Mouse (Mus musculus): ENCODE measurements around the gene Srbd1. TPM values are rescaled to one million over a fixed set of nuclear protein-coding genes. Genes with fewer than 3 reads are reported as not detected.

The Srbd1 gene
- total RNA-seq, 2 experiments from 2014 or later = 19.3 to 23.2 TPM

DNA sequence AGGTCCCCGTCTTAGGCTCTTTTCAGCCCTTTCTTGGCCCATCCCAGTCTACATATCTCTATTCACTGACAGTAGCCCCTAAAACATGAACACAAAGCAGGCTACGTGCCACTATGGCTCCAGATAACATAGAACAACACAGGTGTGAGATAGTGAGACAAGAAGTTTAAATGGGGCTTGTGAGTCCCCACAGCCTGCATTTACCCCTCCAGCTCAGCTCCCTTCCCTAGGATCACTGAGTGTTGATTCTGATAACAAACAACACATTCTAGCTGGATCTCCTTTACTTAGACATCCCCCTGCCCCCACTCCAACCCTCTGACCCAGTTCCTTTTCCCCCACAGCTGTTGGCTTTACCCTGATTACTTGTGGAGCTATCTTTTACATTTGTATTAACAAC, 158.8 kb downstream of the Srbd1 start:
- DNase-seq (ENCODE audit: low spot score in 2 of 2) = no peak

DNA sequence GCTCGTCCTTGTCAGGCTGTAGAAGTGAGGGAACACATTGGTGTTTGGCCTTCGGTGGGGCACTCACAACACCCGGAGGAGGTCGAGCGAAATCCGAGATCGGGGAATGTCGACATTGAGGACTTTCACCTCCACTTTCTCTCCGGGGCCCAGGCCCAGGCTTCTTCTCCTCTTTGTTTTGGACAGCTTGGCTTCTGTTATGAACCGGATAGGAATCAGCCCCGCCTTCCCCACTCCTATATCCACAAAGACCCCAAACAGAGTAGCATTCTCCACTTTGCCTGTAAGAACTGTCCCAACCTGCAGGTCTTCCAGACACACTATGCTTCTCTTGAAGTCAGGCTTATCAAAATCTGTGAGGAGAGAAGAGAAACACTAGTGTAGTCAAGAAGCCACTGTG, 159.8 kb downstream of the Srbd1 start:
- DNase-seq (ENCODE audit: low spot score in 2 of 2) = no peak

DNA sequence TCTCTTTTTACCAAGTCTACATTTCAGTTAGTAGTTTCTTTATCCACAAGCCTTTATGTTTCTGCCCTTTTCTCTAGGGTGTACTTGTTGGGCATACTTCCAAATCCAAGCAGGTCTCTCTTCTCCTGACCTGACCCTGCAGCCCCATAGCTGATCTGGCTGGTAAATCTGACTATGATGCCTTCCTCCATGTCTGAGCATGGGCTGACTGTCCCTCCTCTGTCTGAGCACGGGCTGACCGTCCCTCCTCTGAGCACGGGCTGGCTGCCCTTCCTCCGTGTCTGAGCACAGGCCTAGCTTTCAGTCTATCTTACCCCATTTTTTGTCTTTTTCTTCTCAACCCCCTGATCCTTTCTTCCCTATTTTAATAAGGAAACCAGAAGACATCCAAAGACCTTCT, 162.7 kb downstream of the Srbd1 start:
- DNase-seq (ENCODE audit: low spot score in 2 of 2) = no peak

DNA sequence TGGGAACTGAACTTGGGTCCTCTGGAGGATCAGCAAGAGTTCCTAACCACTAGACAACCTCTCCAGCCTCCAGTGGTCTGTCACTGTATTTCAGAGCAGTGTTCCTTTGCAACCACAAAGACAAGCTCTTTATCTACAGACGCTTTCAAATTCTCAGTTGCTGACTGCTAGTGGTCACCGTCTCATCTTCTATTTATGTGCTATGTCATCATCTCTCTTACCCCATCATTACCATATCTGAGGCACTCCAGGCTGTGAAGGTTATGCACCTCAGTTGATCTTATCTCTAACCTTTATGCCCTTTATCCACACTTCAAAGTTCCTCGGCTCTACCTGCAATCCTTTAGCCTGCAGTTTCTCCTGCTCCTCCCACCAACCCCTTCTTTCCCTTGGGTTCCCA, 163.1 kb downstream of the Srbd1 start:
- no peak for DNase-seq (ENCODE audit: low spot score in 2 of 2)

- no peak for DNase-seq (ENCODE audit: low spot score in 2 of 2)
Measured at GRCm38 (mm10) chr17:85978876-85979275, 166.1 kb downstream of the Srbd1 start.

DNA sequence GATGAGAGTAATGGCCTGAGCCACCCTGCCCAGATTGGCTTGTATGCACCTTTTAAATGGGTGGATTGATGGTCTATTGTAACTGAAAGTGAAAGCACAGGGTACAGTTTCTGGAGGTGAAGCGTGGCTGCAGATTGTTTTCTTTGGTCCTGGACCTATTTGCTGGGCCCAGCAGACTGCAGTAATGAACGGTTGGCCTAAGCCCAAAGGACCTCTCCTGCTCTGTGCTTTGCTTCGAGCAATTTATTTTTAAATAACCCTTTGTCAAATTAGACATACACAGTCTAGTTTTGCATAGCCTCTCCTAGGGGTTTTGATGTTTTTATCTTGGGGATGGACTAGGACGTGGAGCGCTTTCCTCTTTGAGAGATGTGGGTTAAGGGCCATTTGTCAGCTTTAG, 169.9 kb downstream of the Srbd1 start:
- no peak for DNase-seq (ENCODE audit: low spot score in 2 of 2)

DNA sequence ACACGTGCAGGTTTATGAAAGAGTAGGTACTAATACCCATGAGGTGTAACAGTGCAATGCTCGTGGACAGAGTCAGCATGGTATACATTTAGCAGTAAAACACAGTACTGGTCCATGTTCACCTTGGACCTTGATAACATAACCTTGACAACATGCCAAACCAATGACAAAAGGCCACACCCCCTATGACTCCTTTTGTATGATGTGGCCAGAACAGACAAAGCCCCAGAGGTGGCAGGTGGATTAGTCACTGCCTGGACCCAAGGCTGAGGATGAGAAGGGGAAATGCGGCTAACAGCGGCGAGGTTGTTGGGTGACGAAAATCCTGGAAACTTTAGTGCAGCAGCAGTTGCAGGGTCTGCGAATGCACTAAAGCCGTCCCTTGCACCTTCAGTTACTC, 170.4 kb downstream of the Srbd1 start:
- no peak for DNase-seq (ENCODE audit: low spot score in 2 of 2)

DNA sequence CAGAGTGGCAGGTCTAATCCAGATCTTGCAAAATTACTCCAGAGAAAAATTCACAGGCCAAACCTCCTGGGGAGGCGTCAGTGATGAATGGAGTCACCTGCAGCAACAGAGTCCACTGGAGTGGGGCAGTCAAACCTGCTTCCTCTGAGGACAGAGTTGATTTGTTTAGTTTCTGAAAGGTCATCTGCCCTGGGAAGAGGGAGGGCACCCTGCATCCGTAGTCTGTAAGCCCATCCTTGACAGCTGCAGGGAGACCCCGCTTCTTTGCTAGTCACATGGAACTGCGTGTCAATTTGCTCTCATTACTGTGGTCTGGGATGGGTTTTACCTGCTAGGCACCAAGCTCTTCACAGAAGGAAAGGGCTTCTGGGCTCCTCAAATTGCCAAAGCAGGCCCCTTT, 173.9 kb downstream of the Srbd1 start:
- no peak for DNase-seq (ENCODE audit: low spot score in 2 of 2)

GRCm38 (mm10) chr17:85961653-85962052, 183.3 kb downstream of the Srbd1 start:
- DNase-seq (ENCODE audit: low spot score in 2 of 2) = no peak

GRCm38 (mm10) chr17:85951771-85952170, 193.2 kb downstream of the Srbd1 start:
- DNase-seq (ENCODE audit: low spot score in 2 of 2) = no peak

DNA sequence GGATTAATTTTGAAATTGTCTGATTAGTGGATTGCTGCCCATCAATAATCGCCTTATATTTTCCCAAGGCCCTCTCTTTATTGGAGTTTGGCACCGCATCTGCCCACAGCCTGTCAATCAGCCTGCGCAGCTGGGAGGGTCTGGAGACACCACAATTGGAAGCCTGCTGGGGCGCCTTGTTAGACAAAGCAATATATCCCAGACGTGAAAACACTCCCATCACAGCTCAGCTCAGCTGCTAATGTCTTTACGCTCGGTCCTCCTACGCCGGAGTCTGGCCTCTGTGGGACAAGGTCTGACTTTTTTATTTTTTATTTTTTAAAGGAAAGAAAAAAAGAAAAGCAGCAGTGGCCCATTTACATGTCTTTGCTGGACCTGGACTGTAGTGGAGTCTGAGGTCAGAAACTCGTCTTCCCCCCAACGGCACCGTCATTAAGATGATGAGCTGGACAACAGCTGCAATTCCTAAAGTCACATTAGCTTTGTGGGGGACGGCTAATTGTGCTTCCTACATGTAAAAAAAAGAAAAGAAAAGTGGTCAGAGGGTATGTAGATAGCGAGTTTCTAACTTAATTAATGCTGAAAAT, 195.0 kb downstream of the Srbd1 start:
- no peak for DNase-seq (ENCODE audit: low spot score in 2 of 2)

DNA sequence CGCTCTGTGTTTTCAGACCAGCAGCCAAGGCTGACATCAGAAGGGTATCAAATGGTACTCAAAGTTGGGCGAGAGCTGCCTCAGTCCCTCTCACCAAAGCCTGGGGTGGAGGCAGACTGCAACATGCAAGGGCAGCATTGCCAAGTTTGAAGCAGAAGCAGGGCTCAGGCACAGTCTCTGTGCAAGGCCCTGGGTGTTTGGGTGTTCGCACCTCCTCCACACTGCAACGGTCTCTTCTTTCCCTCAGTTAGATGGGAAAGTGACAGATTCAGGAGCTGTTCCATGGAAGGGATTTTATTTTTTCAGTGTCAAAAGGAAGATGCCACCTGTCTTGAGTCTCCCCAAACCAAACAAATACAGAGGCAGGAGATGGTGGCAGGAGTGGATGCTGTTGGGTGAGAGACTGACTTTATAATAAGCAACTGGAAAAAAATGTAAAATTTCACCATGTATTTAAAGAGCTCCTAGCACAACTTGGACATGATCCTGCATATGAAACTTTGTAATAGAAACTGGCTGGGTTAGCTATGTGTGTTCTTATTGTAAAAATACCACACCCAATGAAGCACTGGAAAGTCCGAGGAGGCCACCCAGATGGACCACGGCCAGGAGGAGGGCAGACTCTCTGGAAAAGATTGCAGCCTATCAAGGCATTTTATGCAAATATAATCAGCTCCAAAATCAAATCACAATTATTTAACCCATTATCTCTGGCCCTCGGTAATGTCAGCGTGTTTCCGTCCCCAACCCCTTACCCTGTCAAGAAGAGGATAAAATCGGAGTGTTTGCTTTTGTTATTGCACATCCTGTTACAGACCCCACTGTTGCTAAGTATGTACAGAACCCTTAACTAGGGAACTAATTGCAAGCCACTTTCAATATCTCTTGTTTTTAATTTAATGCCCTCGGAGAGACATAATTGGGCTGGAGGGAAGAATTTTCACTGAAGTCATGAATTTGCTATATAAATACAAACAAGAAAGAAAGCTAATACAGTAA, 195.8 kb downstream of the Srbd1 start:
- DNase-seq (ENCODE audit: low spot score in 2 of 2) = no peak

DNA sequence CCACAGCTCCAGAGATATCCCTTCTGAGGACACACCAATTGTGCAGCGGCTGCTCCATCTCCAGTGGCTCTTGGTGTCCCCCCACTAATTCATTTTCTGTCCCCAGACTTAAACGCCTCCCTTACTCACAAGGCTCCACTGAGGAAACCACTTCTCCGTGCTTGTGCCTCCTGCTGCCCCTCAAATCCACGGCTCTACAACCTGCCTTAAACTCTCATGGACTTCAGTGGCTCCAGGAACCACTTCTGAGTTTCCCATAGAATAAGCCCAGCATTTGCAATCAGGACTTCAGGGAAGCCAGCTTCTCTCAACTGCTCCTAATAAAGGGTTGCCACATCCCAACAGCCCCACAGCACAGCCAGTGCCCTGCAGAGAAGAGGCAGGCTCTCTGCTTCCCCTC, 200.2 kb downstream of the Srbd1 start:
- no peak for DNase-seq (ENCODE audit: low spot score in 2 of 2)

- DNase-seq (ENCODE audit: low spot score in 2 of 2) = no peak
Measured at GRCm38 (mm10) chr17:85943994-85944640, 200.9 kb downstream of the Srbd1 start.

DNA sequence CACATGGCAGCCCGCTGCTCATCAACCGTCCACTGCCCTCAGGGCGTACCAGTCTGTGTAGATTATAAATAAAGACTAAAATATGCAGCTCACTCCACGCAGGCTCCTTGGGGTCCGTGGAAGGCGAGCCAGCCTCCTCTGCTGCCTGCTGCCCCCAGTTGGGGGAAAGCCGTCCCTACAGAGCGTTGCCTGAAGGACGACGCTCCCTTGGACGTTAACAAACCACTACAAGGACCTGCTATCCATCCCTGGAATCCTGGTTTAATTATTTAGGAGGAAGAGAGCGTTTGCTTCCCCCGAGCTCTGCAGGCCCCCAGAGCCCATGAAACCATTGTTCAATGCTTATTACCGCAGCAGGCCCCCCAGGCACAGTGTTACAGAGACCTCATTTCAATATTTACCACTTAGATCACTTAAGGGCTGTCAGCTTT, 201.4 kb downstream of the Srbd1 start:
- DNase-seq (ENCODE audit: low spot score in 2 of 2) = no peak

DNA sequence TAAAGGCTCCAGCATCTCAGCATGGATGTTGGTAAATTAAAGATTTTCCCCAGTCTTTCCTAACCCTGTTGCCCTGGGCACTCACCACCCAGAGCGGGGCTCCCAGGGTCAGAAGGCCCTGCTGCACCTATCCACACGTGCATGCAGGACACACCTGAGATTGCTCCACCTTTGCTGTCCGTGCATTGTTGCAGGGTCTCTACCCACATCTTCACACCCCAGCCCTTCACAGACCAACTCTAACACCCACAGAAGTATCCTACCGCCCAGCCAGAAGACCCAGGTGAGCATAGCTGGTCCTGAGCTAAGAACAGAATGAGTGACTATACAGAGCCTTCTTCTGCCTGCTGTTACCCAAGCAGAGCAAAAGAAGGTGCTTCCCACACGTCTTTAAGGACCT, 201.9 kb downstream of the Srbd1 start:
- no peak for DNase-seq (ENCODE audit: low spot score in 2 of 2)

- no peak for DNase-seq (ENCODE audit: low spot score in 2 of 2)
Measured at GRCm38 (mm10) chr17:85942123-85942522, 202.9 kb downstream of the Srbd1 start.

GRCm38 (mm10) chr17:85941141-85941738, 203.7 kb downstream of the Srbd1 start:
- no peak for DNase-seq (ENCODE audit: low spot score in 2 of 2)

DNA sequence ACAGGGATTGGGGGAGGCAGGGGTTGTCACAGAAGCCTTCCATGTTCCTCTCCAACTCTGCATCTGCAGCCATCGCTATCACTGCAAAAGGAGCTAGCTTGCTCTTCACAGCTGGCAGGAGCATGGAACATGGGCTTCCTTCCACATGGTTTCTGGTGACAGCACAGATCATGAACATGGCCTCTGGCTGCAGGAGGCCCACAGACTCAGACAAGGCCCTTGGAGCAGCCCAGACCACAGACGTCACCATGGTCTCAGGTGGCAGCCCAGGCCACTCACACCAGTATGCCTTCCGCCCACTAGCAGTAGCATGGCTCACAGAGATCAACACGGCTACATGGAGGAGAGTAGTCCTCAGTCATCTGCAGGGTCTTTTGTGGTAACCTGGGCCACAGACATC, 207.8 kb downstream of the Srbd1 start:
- no peak for DNase-seq (ENCODE audit: low spot score in 2 of 2)

GRCm38 (mm10) chr17:85935268-85935667, 209.7 kb downstream of the Srbd1 start:
- DNase-seq (ENCODE audit: low spot score in 2 of 2) = no peak

Data from adrenal gland, postnatal 4 days (tissue).